Mouse (Mus musculus) lung, adult 2 months (tissue): ENCODE results near the gene Ndufb8.

Source experiments
- CTCF ChIP-seq: fragments of 200-500 bp; IDR thresholded peaks from 2 replicates; pipeline ENCODE4 v1.5.1; 2011; ENCODE audit warnings: mild to moderate bottlenecking, low read length, control low read depth; ENCODE audit not compliant: insufficient read depth
- POLR2A ChIP-seq: fragments of 200-500 bp; IDR thresholded peaks from 2 replicates; pipeline ENCODE4 v1.6.1; 2011; ENCODE audit warnings: low read depth, mild to moderate bottlenecking, control low read depth, low read length, borderline replicate concordance; ENCODE audit errors: extremely low read depth

- TF ChIP-seq CTCF (no peak), POLR2A (no peak)
Measured at GRCm38 (mm10) chr19:44552731-44553130, 2.5 kb downstream of the Ndufb8 start, which contains the start of gene Gm20538.
